Mouse (Mus musculus): ENCODE results near the gene Mpp1. TPM values are rescaled to one million over a fixed set of nuclear protein-coding genes. Genes with fewer than 3 reads are reported as not detected.

Gene Mpp1
- total and polyA plus RNA-seq, 2 experiments from 2014 or later = 21.1 to 36.9 TPM

GRCm38 (mm10) chrX:75096163-75096770, 34.5 kb downstream of the Mpp1 start:
- Histone ChIP-seq H3K27me3 (ENCODE audit: control insufficient read depth, insufficient read depth, low read length) (no peaks in the 10 kb centered on the region), H3K9me3 (replicated peaks; ENCODE audit: control insufficient read depth, low read length) (no peaks in the 10 kb centered on the region), H3K27ac (ENCODE audit: low read depth) (peak overlapping the region; percentile 84), H3K4me3 (ENCODE audit: low read depth, low read length) (peak overlapping the region; percentile 58), H3K4me2 (ENCODE audit: low read depth, low read length) (peak overlapping the region; percentile 79), H3K9ac (replicated peaks; ENCODE audit: low read depth, low read length) (peak overlapping the region; percentile 46), H3K36me3 (replicated peaks; ENCODE audit: control insufficient read depth, insufficient read depth, low read length) (peaks cover 15% of the 10 kb centered on the region; the same call in 1 of the 2 replicates), H3K4me1 (ENCODE audit: control insufficient read depth, insufficient read depth) (no peaks in the 10 kb centered on the region)
- ATAC-seq (ENCODE audit: insufficient read depth, low read depth) (no peak), DNase-seq (ENCODE audit: low spot score) (no peak)
- 20% methylated on average over 23 of the region's 23 CpGs for WGBS
- TF ChIP-seq EP300 (IDR thresholded peaks at IDR 0.05; ENCODE audit: low read depth) (no peak), CTCF (IDR thresholded peaks at IDR 0.05; ENCODE audit: low read depth) (no peak)

DNA sequence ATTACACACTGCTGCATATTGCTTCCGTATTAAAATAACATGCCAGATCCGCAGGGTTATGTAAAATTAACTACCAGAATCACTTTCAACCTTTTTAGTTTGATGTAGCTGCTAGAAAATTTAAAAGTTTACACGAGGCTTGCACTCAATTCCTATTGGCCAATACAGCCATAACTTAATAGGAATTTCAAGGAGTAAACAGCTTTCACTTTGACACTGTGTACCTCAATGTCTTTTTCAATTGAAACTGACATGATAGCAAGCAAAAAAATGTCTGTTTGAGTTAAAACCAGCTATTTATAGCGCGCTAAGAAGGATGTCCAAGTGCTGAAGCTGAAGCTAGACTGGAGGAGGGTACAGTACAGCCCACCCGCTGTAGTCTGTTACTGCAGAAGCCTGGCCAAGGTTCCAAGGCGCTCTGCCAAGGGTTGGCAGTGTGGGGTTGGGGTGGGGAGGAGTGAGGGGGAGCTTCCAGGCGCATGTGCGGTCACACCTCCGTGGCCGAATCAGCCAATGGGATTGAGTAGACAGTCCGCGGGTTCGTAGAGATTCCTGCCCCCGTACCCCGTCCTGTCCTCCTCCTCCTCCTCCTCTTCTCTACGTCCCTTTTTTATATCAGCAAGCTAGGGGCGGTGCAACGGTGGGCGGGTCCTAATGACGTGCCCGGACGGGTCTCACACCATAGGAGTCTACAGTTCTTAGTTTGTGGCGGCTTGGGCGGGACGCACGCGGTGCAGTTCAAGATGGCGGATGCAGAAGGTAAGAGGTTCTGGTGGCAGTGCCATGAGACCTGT, 35.2 kb downstream of the Mpp1 start, which contains the start of gene Dkc1:
Dkc1 (plus strand) TSS at position 486 of the 794 bp plus-strand sequence.
- 17% methylated on average over 28 of the region's 29 CpGs for WGBS
- Histone ChIP-seq H3K4me2 (ENCODE audit: low read depth, low read length) (peak within 1 kb of the TSS; percentile 79), H3K4me1 (ENCODE audit: control insufficient read depth, insufficient read depth) (no peaks in the 10 kb centered on the region), H3K4me3 (ENCODE audit: low read depth, low read length) (peak within 1 kb of the TSS; percentile 58), H3K9ac (replicated peaks; ENCODE audit: low read depth, low read length) (peak within 1 kb of the TSS; percentile 46), H3K9me3 (replicated peaks; ENCODE audit: control insufficient read depth, low read length) (no peaks in the 10 kb centered on the region), H3K27me3 (ENCODE audit: control insufficient read depth, insufficient read depth, low read length) (no peaks in the 10 kb centered on the region), H3K36me3 (replicated peaks; ENCODE audit: control insufficient read depth, insufficient read depth, low read length) (peaks cover 8% of the 10 kb centered on the region; the same call in 1 of the 2 replicates), H3K27ac (ENCODE audit: low read depth) (peak within 1 kb of the TSS; percentile 84)
- ATAC-seq (ENCODE audit: insufficient read depth, low read depth) (peak; percentile 98), DNase-seq (ENCODE audit: low spot score) (peak; percentile 90)
- TF ChIP-seq CTCF (IDR thresholded peaks at IDR 0.05; ENCODE audit: low read depth) (no peak), EP300 (IDR thresholded peaks at IDR 0.05; ENCODE audit: low read depth) (no peak)

- Histone ChIP-seq H3K27me3 (ENCODE audit: control insufficient read depth, insufficient read depth, low read length) (no peaks in the 10 kb centered on the region), H3K4me2 (ENCODE audit: low read depth, low read length) (no peak overlapping the region), H3K36me3 (replicated peaks; ENCODE audit: control insufficient read depth, insufficient read depth, low read length) (no peaks in the 10 kb centered on the region), H3K4me3 (ENCODE audit: low read depth, low read length) (no peak overlapping the region), H3K9ac (replicated peaks; ENCODE audit: low read depth, low read length) (no peak overlapping the region), H3K9me3 (replicated peaks; ENCODE audit: control insufficient read depth, low read length) (no peaks in the 10 kb centered on the region), H3K4me1 (ENCODE audit: control insufficient read depth, insufficient read depth) (no peaks in the 10 kb centered on the region), H3K27ac (ENCODE audit: low read depth) (no peak overlapping the region)
- no peak for ATAC-seq (ENCODE audit: insufficient read depth, low read depth)
- 13% methylated on average over 1 of the region's 1 CpGs for WGBS
- DNase-seq (ENCODE audit: low spot score) = no peak
- no peak for TF ChIP-seq EP300 (IDR thresholded peaks at IDR 0.05; ENCODE audit: low read depth)
- peak; percentile 11; the same call in 1 of the 2 replicates for TF ChIP-seq CTCF (IDR thresholded peaks at IDR 0.05; ENCODE audit: low read depth)
These were observed 45.2 kb downstream of the Mpp1 start for GRCm38 (mm10) chrX:75085654-75086053.

- H3K27me3 ChIP-seq (ENCODE audit: control insufficient read depth, insufficient read depth, low read length) = no peaks in the 10 kb centered on the region
- H3K9me3 ChIP-seq (replicated peaks; ENCODE audit: control insufficient read depth, low read length) = no peaks in the 10 kb centered on the region
- peak; percentile 68; the same call in 1 of the 2 replicates for ATAC-seq (ENCODE audit: insufficient read depth, low read depth)
- 7% methylated on average over 8 of the region's 17 CpGs for WGBS
- no peaks in the 10 kb centered on the region for H3K36me3 ChIP-seq (replicated peaks; ENCODE audit: control insufficient read depth, insufficient read depth, low read length)
- peak within 1 kb of the TSS; percentile 48 for H3K27ac ChIP-seq (ENCODE audit: low read depth)
- peak; percentile 29 for DNase-seq (ENCODE audit: low spot score)
- TF ChIP-seq CTCF (IDR thresholded peaks at IDR 0.05; ENCODE audit: low read depth) (no peak), EP300 (IDR thresholded peaks at IDR 0.05; ENCODE audit: low read depth) (no peak)
- H3K4me3 ChIP-seq (ENCODE audit: low read depth, low read length) = peak within 1 kb of the TSS; percentile 60
- H3K9ac ChIP-seq (replicated peaks; ENCODE audit: low read depth, low read length) = peak within 1 kb of the TSS; percentile 45
- peak within 1 kb of the TSS; percentile 64 for H3K4me2 ChIP-seq (ENCODE audit: low read depth, low read length)
- H3K4me1 ChIP-seq (ENCODE audit: control insufficient read depth, insufficient read depth) = no peaks in the 10 kb centered on the region
These were observed 45.9 kb downstream of the Mpp1 start, which contains the start of gene Gab3 for GRCm38 (mm10) chrX:75084774-75085508. Gene Gab3, minus strand, starts transcription at chrX:75085458.
